Mouse (Mus musculus) C2C12 (cell line): Measurements from ENCODE around the gene P2ry1.

Source experiments
- CEBPB ChIP-seq: IDR thresholded peaks from one replicate; pipeline ENCODE4 v1.6.1; 2011; ENCODE audit warnings: low read depth, mild to moderate bottlenecking, control low read depth, moderate library complexity
- CTCF ChIP-seq: IDR thresholded peaks from one replicate; pipeline ENCODE4 v1.5.1; 2011; ENCODE audit not compliant: control insufficient read depth, insufficient read depth, insufficient read length
- MAX ChIP-seq: IDR thresholded peaks from one replicate; pipeline ENCODE4 v1.6.1; 2011; ENCODE audit warnings: mild to moderate bottlenecking, control low read depth
- USF1 ChIP-seq: IDR thresholded peaks from one replicate; pipeline ENCODE4 v1.6.1; 2011; ENCODE audit warnings: low read depth, mild to moderate bottlenecking, control low read depth, moderate library complexity

DNA sequence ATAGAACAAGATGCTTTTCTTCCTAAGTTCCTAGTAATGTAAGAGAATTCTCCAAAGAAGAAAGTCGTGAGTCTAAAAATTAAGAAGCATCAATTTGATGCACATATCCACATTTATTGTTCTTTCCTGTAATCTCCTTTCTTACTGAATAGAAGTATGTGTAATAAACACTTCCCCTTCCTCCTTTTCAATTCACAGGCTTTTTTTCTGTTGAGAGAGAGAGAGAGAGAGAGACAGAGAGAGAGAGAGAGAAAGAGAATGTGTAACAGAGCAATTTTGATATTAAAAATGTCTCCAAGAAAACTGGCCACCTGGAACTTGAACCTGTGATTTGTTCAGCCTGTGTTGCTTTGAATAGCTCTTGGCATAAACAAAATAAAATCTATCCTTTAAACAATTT, 2.0 kb downstream of the P2ry1 start:
- no peak for TF ChIP-seq CTCF
- TF ChIP-seq USF1: no peak
- TF ChIP-seq MAX: no peak
- TF ChIP-seq CEBPB: no peak
